Mouse (Mus musculus): ENCODE results near the gene Gbx2. TPM values are rescaled to one million over a fixed set of nuclear protein-coding genes. Genes with fewer than 3 reads are reported as not detected.

Gbx2 gene
- total RNA-seq (2014; fragmentation: Nextera tagmentation) (not detected in 2 replicates), total RNA-seq (2017) (0.27 TPM in 1 of 2 replicates, not detected in the other), polyA plus RNA-seq (2012) (not detected in 2 replicates)

- peaks cover 88% of the 10 kb centered on the region for H3K9me3 ChIP-seq (replicated peaks)
- peak within 1 kb of the TSS; percentile 25; the same call in 1 of the 2 replicates for H3K4me3 ChIP-seq (ENCODE audit: low read depth, low read length)
- TF ChIP-seq POLR2AphosphoS5 (IDR thresholded peaks at IDR 0.05; ENCODE audit: insufficient replicate concordance, low read depth, low read length) (no peak), GATA2 (IDR thresholded peaks at IDR 0.05; ENCODE audit: borderline replicate concordance, low read depth, low read length) (no peak), TAL1 (conservative IDR thresholded peaks at IDR 0.05; ENCODE audit: low read depth, low read length) (no peak), GATA1 (IDR thresholded peaks at IDR 0.05; ENCODE audit: borderline replicate concordance, low read length) (no peak), CTCF (IDR thresholded peaks at IDR 0.05; ENCODE audit: low read depth, low read length) (no peak)
- H3K27me3 ChIP-seq (ENCODE audit: insufficient read depth, low read length), result no peaks in the 10 kb centered on the region
- no peaks in the 10 kb centered on the region for H3K36me3 ChIP-seq (replicated peaks)
- H3K4me1 ChIP-seq (ENCODE audit: insufficient read depth, low read depth, low read length), result no peaks in the 10 kb centered on the region
- DNase-seq (ENCODE audit: low spot score) (no peak), ATAC-seq (ENCODE audit: extremely low read depth, insufficient number of reproducible peaks, low FRiP score, poor library complexity, severe bottlenecking) (no peak)
Measured at GRCm38 (mm10) chr1:89931120-89931519, at the start of gene Gbx2. TSS of gene Gbx2 (minus strand) at chr1:89931179.

DNA sequence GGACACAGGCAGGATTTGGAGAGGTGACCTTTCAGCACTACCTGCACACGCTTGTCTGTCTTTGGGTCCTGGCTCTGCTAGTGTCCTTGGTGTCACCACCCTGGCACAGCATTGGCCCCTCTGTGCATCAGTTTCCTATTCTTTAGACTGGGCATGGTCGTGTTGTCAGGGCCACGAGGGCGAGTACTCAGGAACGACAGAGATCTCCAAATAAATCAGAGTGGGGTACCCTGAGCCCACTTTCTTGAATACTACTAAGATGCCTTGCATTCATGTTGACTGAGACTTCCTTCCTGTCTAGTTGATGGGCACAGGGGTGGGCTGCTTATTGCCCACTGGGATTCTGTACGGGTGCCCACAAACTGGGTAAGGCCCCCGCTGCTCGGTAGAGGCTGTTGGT, 46.3 kb upstream of the Gbx2 start:
- Histone ChIP-seq H3K4me3 (ENCODE audit: low read depth, low read length) (no peak overlapping the region), H3K36me3 (replicated peaks) (no peaks in the 10 kb centered on the region), H3K9me3 (replicated peaks) (peaks cover 61% of the 10 kb centered on the region), H3K4me1 (ENCODE audit: insufficient read depth, low read depth, low read length) (no peaks in the 10 kb centered on the region), H3K27me3 (ENCODE audit: insufficient read depth, low read length) (no peaks in the 10 kb centered on the region)
- TF ChIP-seq CTCF (IDR thresholded peaks at IDR 0.05; ENCODE audit: low read depth, low read length) (no peak), TAL1 (conservative IDR thresholded peaks at IDR 0.05; ENCODE audit: low read depth, low read length) (no peak), GATA1 (IDR thresholded peaks at IDR 0.05; ENCODE audit: borderline replicate concordance, low read length) (no peak), POLR2AphosphoS5 (IDR thresholded peaks at IDR 0.05; ENCODE audit: insufficient replicate concordance, low read depth, low read length) (no peak), GATA2 (IDR thresholded peaks at IDR 0.05; ENCODE audit: borderline replicate concordance, low read depth, low read length) (no peak)
- ATAC-seq (ENCODE audit: extremely low read depth, insufficient number of reproducible peaks, low FRiP score, poor library complexity, severe bottlenecking) (no peak), DNase-seq (ENCODE audit: low spot score) (no peak)

DNA sequence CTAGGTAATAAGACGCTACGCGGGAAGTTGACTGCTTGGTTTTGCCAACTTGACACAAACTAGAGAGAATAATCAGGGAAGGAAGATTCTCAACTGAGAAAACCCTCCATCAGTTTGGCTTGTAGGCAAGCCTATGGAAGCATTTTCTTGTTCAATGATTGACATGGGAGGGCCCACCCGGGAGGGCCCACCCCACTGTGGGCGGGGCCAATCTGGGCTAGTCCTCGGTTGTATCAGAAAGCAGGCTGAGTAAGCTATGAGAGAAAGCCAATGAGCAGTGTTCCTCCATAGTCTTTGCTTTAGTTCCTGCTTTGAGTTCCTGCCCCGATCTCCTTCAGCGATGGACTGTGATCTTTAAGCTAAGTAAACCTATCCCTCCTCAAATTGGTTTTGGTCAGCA, 45.4 kb upstream of the Gbx2 start:
- DNase-seq (ENCODE audit: low spot score), result no peak
- Histone ChIP-seq H3K27me3 (ENCODE audit: insufficient read depth, low read length) (no peaks in the 10 kb centered on the region), H3K9me3 (replicated peaks) (peaks cover 63% of the 10 kb centered on the region), H3K4me1 (ENCODE audit: insufficient read depth, low read depth, low read length) (no peaks in the 10 kb centered on the region), H3K4me3 (ENCODE audit: low read depth, low read length) (no peak overlapping the region), H3K36me3 (replicated peaks) (no peaks in the 10 kb centered on the region)
- no peak for ATAC-seq (ENCODE audit: extremely low read depth, insufficient number of reproducible peaks, low FRiP score, poor library complexity, severe bottlenecking)
- TF ChIP-seq POLR2AphosphoS5 (IDR thresholded peaks at IDR 0.05; ENCODE audit: insufficient replicate concordance, low read depth, low read length) (no peak), GATA1 (IDR thresholded peaks at IDR 0.05; ENCODE audit: borderline replicate concordance, low read length) (no peak), CTCF (IDR thresholded peaks at IDR 0.05; ENCODE audit: low read depth, low read length) (no peak), TAL1 (conservative IDR thresholded peaks at IDR 0.05; ENCODE audit: low read depth, low read length) (no peak), GATA2 (IDR thresholded peaks at IDR 0.05; ENCODE audit: borderline replicate concordance, low read depth, low read length) (no peak)

GRCm38 (mm10) chr1:89974541-89974940, 43.6 kb upstream of the Gbx2 start:
- ATAC-seq (ENCODE audit: extremely low read depth, insufficient number of reproducible peaks, low FRiP score, poor library complexity, severe bottlenecking) (no peak), DNase-seq (ENCODE audit: low spot score) (no peak)
- no peaks in the 10 kb centered on the region for H3K4me1 ChIP-seq (ENCODE audit: insufficient read depth, low read depth, low read length)
- H3K27me3 ChIP-seq (ENCODE audit: insufficient read depth, low read length), result no peaks in the 10 kb centered on the region
- H3K36me3 ChIP-seq (replicated peaks), result no peaks in the 10 kb centered on the region
- peaks cover 73% of the 10 kb centered on the region for H3K9me3 ChIP-seq (replicated peaks)
- TF ChIP-seq GATA2 (IDR thresholded peaks at IDR 0.05; ENCODE audit: borderline replicate concordance, low read depth, low read length) (no peak), POLR2AphosphoS5 (IDR thresholded peaks at IDR 0.05; ENCODE audit: insufficient replicate concordance, low read depth, low read length) (no peak), TAL1 (conservative IDR thresholded peaks at IDR 0.05; ENCODE audit: low read depth, low read length) (no peak), CTCF (IDR thresholded peaks at IDR 0.05; ENCODE audit: low read depth, low read length) (no peak), GATA1 (IDR thresholded peaks at IDR 0.05; ENCODE audit: borderline replicate concordance, low read length) (no peak)
- no peak overlapping the region for H3K4me3 ChIP-seq (ENCODE audit: low read depth, low read length)

- no peak for DNase-seq (ENCODE audit: low spot score)
- Histone ChIP-seq H3K27me3 (ENCODE audit: insufficient read depth, low read length) (no peaks in the 10 kb centered on the region), H3K9me3 (replicated peaks) (peaks cover 81% of the 10 kb centered on the region), H3K4me1 (ENCODE audit: insufficient read depth, low read depth, low read length) (no peaks in the 10 kb centered on the region), H3K4me3 (ENCODE audit: low read depth, low read length) (no peak overlapping the region), H3K36me3 (replicated peaks) (no peaks in the 10 kb centered on the region)
- no peak for ATAC-seq (ENCODE audit: extremely low read depth, insufficient number of reproducible peaks, low FRiP score, poor library complexity, severe bottlenecking)
- no peak for TF ChIP-seq GATA1 (IDR thresholded peaks at IDR 0.05; ENCODE audit: borderline replicate concordance, low read length)
- no peak for TF ChIP-seq CTCF (IDR thresholded peaks at IDR 0.05; ENCODE audit: low read depth, low read length)
- no peak for TF ChIP-seq POLR2AphosphoS5 (IDR thresholded peaks at IDR 0.05; ENCODE audit: insufficient replicate concordance, low read depth, low read length)
- no peak for TF ChIP-seq GATA2 (IDR thresholded peaks at IDR 0.05; ENCODE audit: borderline replicate concordance, low read depth, low read length)
- no peak for TF ChIP-seq TAL1 (conservative IDR thresholded peaks at IDR 0.05; ENCODE audit: low read depth, low read length)
Measured at GRCm38 (mm10) chr1:89971848-89972247, 40.9 kb upstream of the Gbx2 start.

GRCm38 (mm10) chr1:89969714-89970110, 38.7 kb upstream of the Gbx2 start:
- no peaks in the 10 kb centered on the region for H3K4me1 ChIP-seq (ENCODE audit: insufficient read depth, low read depth, low read length)
- no peak for TF ChIP-seq POLR2AphosphoS5 (IDR thresholded peaks at IDR 0.05; ENCODE audit: insufficient replicate concordance, low read depth, low read length)
- no peak for TF ChIP-seq GATA1 (IDR thresholded peaks at IDR 0.05; ENCODE audit: borderline replicate concordance, low read length)
- TF ChIP-seq GATA2 (IDR thresholded peaks at IDR 0.05; ENCODE audit: borderline replicate concordance, low read depth, low read length), result no peak
- TF ChIP-seq TAL1 (conservative IDR thresholded peaks at IDR 0.05; ENCODE audit: low read depth, low read length), result no peak
- TF ChIP-seq CTCF (IDR thresholded peaks at IDR 0.05; ENCODE audit: low read depth, low read length), result no peak
- no peak overlapping the region for H3K4me3 ChIP-seq (ENCODE audit: low read depth, low read length)
- H3K27me3 ChIP-seq (ENCODE audit: insufficient read depth, low read length), result no peaks in the 10 kb centered on the region
- peaks cover 79% of the 10 kb centered on the region for H3K9me3 ChIP-seq (replicated peaks)
- ATAC-seq (ENCODE audit: extremely low read depth, insufficient number of reproducible peaks, low FRiP score, poor library complexity, severe bottlenecking) (no peak), DNase-seq (ENCODE audit: low spot score) (no peak)
- no peaks in the 10 kb centered on the region for H3K36me3 ChIP-seq (replicated peaks)

Measured in G1E (cell line).